Mouse (Mus musculus) midbrain, postnatal 0 days (tissue): ENCODE data around the gene Scrn3. TPM values are rescaled to one million over a fixed set of nuclear protein-coding genes. Genes with fewer than 3 reads are reported as not detected.

Experiments used
- ATAC-seq: fragments of 200-750 bp; cut with Nextera tagmentation; 2 replicates; pipeline ENCODE4 v1.8.0; 2017; ENCODE audit warnings: moderate number of reproducible peaks, mild to moderate bottlenecking, moderate TSS enrichment, moderate library complexity; ENCODE audit not compliant: low FRiP score
- DNase-seq: peaks from one replicate; pipeline ENCODE4 v3.0.0-alpha.2; 2015; ENCODE audit warnings: low spot score
- H3K27ac ChIP-seq: fragments of 300-500 bp; sonication (generic); 2 replicates; pipeline ENCODE4 v1.5.1; 2014; ENCODE audit warnings: low read depth, mild to moderate bottlenecking, low read length, mixed read lengths
- H3K27me3 ChIP-seq: fragments of 300-500 bp; sonication (generic); 2 replicates; pipeline ENCODE4 v1.6.1; 2014; ENCODE audit warnings: low read length, control low read depth, mixed read lengths; ENCODE audit not compliant: insufficient read depth
- H3K36me3 ChIP-seq: fragments of 300-500 bp; sonication (generic); 2 replicates; pipeline ENCODE4 v1.6.1; 2014; ENCODE audit warnings: low read length, control low read depth, mixed read lengths; ENCODE audit not compliant: insufficient read depth
- H3K4me1 ChIP-seq: fragments of 300-500 bp; sonication (generic); 2 replicates; pipeline ENCODE4 v1.6.1; 2014; ENCODE audit warnings: mild to moderate bottlenecking, control low read depth, antibody characterized with exemption, low read length, mixed read lengths; ENCODE audit not compliant: insufficient read depth
- H3K4me2 ChIP-seq: fragments of 300-500 bp; sonication (generic); 2 replicates; pipeline ENCODE4 v1.6.1; 2014; ENCODE audit warnings: low read depth, mild to moderate bottlenecking, low read length, mixed read lengths; ENCODE audit not compliant: poor library complexity, severe bottlenecking
- H3K4me3 ChIP-seq: fragments of 300-500 bp; sonication (generic); 2 replicates; pipeline ENCODE4 v1.5.1; 2014; ENCODE audit warnings: low read depth, mild to moderate bottlenecking, low read length, moderate library complexity
- H3K9ac ChIP-seq: fragments of 300-500 bp; sonication (generic); replicated peaks from 2 replicates; pipeline ENCODE4 v1.6.1; 2014; ENCODE audit warnings: mild to moderate bottlenecking, low read length, moderate library complexity, mixed read lengths; ENCODE audit not compliant: poor library complexity, severe bottlenecking
- H3K9me3 ChIP-seq: fragments of 300-500 bp; sonication (generic); 2 replicates; pipeline ENCODE4 v1.6.1; 2016; ENCODE audit warnings: low read length, control low read depth
- CTCF ChIP-seq: IDR thresholded peaks from 2 replicates; pipeline ENCODE4 v1.5.1; 2016; ENCODE audit warnings: antibody characterized with exemption, mild to moderate bottlenecking
- WGBS: fragments of 180-500 bp; shearing (Covaris S2); extraction: QIAGEN DNeasy Blood & Tissue Kit; methylation state at CpG from one replicate; pipeline ENCODE4 v1.1.7; 2014; 5-methylcytosine and 5-hydroxymethylcytosine counted together
- polyA plus RNA-seq: library from polyadenylated mRNA; unstranded; fragments of >200 nt; fragmentation: Nextera tagmentation; extraction: Ambion mirVana; gene quantifications from 2 replicates; pipeline ENCODE4 v1.2.1, GENCODE M21; 2015
- total RNA-seq: library from RNA; depleted of rRNA; stranded (reverse); fragments of >200 nt; gene quantifications from 2 replicates; pipeline ENCODE4 v1.2.3, GENCODE M21; 2014

The Scrn3 gene
- total and polyA plus RNA-seq, 2 experiments from 2014 or later: 4.2 to 6.5 TPM

- Histone ChIP-seq H3K4me1 (no peaks in the 10 kb centered on the region), H3K4me3 (no peak overlapping the region), H3K27ac (no peak overlapping the region), H3K4me2 (no peak overlapping the region), H3K36me3 (no peaks in the 10 kb centered on the region), H3K9me3 (no peaks in the 10 kb centered on the region), H3K9ac (no peak overlapping the region), H3K27me3 (peaks cover 30% of the 10 kb centered on the region)
- 17% methylated on average over 22 of the region's 22 CpGs for WGBS
- no peak for TF ChIP-seq CTCF
- DNase-seq (no peak), ATAC-seq (no peak)
Observed at GRCm38 (mm10) chr2:73281048-73281661, 31.2 kb upstream of the Scrn3 start.

- no peak overlapping the region for H3K4me2 ChIP-seq
- 14% methylated on average over 7 of the region's 7 CpGs for WGBS
Observed at GRCm38 (mm10) chr2:73281707-73282106, 30.7 kb upstream of the Scrn3 start.

GRCm38 (mm10) chr2:73285630-73286029 lies 26.8 kb upstream of the Scrn3 start:
- DNase-seq (peak; percentile 77), ATAC-seq (no peak)
- Histone ChIP-seq H3K4me2 (no peak overlapping the region), H3K27ac (no peak overlapping the region), H3K4me1 (no peaks in the 10 kb centered on the region), H3K27me3 (peaks cover 6% of the 10 kb centered on the region), H3K36me3 (peaks cover 11% of the 10 kb centered on the region; the same call in 1 of the 2 replicates), H3K4me3 (no peak overlapping the region), H3K9ac (no peak overlapping the region), H3K9me3 (no peaks in the 10 kb centered on the region)
- 4% methylated on average over 2 of the region's 2 CpGs for WGBS
- peak; percentile 74 for TF ChIP-seq CTCF

More at GRCm38 (mm10) chr2:73281707-73282106, 30.7 kb upstream of the Scrn3 start:
- Histone ChIP-seq H3K27me3 (peaks cover 29% of the 10 kb centered on the region), H3K27ac (no peak overlapping the region), H3K9me3 (no peaks in the 10 kb centered on the region), H3K4me3 (no peak overlapping the region), H3K9ac (no peak overlapping the region), H3K36me3 (no peaks in the 10 kb centered on the region), H3K4me1 (no peaks in the 10 kb centered on the region)
- no peak for ATAC-seq
- TF ChIP-seq CTCF: peak; percentile 56
- no peak for DNase-seq

- Histone ChIP-seq H3K4me3 (no peak overlapping the region), H3K27me3 (no peaks in the 10 kb centered on the region), H3K4me2 (no peak overlapping the region), H3K9ac (no peak overlapping the region), H3K36me3 (peaks cover 30% of the 10 kb centered on the region), H3K4me1 (no peaks in the 10 kb centered on the region), H3K27ac (no peak overlapping the region), H3K9me3 (no peaks in the 10 kb centered on the region)
- no peak for ATAC-seq
- no peak for DNase-seq
- no peak for TF ChIP-seq CTCF
- WGBS: 85% methylated on average over 4 of the region's 4 CpGs
Observed at GRCm38 (mm10) chr2:73291130-73291529, 21.3 kb upstream of the Scrn3 start.

GRCm38 (mm10) chr2:73295023-73295422 lies 17.4 kb upstream of the Scrn3 start:
- no peak overlapping the region for H3K9ac ChIP-seq
- no peak overlapping the region for H3K4me3 ChIP-seq
- no peak overlapping the region for H3K27ac ChIP-seq
- TF ChIP-seq CTCF: no peak
- WGBS: 88% methylated on average over 7 of the region's 7 CpGs
- DNase-seq: no peak
- H3K27me3 ChIP-seq: no peaks in the 10 kb centered on the region
- no peak for ATAC-seq
- no peaks in the 10 kb centered on the region for H3K4me1 ChIP-seq
- H3K9me3 ChIP-seq: no peaks in the 10 kb centered on the region
- H3K36me3 ChIP-seq: peaks cover 23% of the 10 kb centered on the region
- H3K4me2 ChIP-seq: no peak overlapping the region

GRCm38 (mm10) chr2:73298154-73298553 lies 14.2 kb upstream of the Scrn3 start:
- no peak overlapping the region for H3K27ac ChIP-seq
- WGBS: 83% methylated on average over 7 of the region's 7 CpGs
- no peak for ATAC-seq
- H3K27me3 ChIP-seq: no peaks in the 10 kb centered on the region
- no peaks in the 10 kb centered on the region for H3K4me1 ChIP-seq
- H3K36me3 ChIP-seq: peaks cover 12% of the 10 kb centered on the region
- no peak for TF ChIP-seq CTCF
- no peak overlapping the region for H3K9ac ChIP-seq
- no peak for DNase-seq
- no peaks in the 10 kb centered on the region for H3K9me3 ChIP-seq
- H3K4me2 ChIP-seq: no peak overlapping the region
- H3K4me3 ChIP-seq: no peak overlapping the region
